Mouse (Mus musculus): Measurements from ENCODE around the gene Car1.
"Not testable (repeated sequence)": the region's sequence is repeated elsewhere in the genome, so short reads cannot be mapped to it uniquely, and the experiment has no call there.

The Car1 gene

GRCm38 (mm10) chr3:14782365-14782764, 25.8 kb downstream of the Car1 start:
- not testable (repeated sequence) for DNase-seq

DNA sequence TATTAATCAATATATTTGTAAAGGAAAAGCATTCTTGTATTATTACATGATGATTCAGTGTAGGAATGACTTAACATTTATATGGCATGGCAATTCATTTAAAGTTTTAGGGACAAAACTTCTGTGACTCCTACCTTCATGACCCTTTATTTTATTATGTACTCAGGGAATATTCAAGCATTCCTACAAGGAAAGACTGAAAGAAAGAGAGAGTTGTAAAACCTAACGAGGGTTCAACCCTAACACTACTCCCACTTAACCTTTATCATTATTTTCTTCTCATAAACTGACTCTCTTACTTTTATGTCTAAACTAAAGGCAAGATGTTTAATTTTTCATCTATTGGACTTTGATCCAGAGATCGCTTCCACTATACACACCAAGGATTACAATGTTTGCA, 28.0 kb downstream of the Car1 start:
- DNase-seq: no peak

GRCm38 (mm10) chr3:14776497-14777162, 31.5 kb downstream of the Car1 start:
- DNase-seq: not testable (repeated sequence)

DNA sequence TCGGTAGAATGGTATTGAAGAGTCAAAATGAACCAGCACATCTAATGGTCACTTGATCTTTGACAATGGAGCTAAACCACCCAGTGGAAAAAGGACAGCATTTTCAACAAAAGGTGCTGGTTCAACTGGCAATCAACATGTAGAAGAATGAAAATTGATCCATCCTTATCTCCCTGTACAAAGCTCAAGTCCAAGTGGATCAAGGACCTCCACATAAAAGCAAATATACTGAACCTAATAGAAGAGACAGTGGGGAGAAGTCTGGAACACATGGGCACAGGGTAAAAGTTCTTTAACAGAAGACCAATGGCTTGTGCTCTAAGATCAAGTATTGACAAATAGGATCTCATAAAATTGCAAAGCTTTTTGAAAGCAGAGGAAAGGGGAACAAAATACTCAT, 33.6 kb downstream of the Car1 start:
- DNase-seq: not testable (repeated sequence)

DNA sequence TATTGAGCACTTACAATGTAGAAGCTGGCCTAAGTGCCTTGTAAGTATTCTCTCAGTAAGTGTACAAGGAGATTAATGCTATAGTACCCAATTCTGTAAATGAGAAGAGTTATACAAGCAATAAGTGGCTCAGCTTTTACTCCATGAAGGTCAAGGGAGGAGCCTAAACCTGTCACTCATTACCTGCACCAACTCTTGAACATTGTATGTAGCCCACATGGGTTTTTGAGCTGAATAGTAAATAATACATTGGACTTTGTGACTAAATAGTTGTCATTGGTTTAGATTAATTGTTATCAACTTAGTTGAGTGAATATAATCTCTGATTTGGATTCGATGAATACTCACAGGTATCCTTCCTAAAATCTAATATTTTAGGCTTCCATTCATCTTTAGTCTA, 35.7 kb downstream of the Car1 start:
- not testable (repeated sequence) for DNase-seq

- DNase-seq: no peak
Observed at GRCm38 (mm10) chr3:14764755-14765566, 43.2 kb downstream of the Car1 start.

DNA sequence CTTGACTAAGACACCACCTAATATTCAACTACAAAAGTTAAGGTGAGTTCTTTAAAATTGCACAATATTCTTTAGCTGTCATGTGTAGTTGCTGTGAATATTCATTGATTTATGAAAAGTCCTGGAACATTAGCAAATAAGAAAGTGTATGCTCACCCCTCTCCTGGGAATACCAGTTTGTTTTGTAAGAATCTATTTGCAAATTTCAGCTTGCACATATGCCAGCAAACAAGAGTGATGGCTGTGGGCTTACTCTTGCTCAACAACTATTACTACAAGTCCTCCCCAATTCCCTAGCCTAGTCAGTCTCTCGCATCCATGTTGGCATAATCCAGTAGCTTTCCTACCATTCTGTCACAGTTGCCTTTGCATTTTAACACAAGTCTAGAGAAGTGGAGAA, 52.5 kb downstream of the Car1 start:
- no peak for DNase-seq

DNA sequence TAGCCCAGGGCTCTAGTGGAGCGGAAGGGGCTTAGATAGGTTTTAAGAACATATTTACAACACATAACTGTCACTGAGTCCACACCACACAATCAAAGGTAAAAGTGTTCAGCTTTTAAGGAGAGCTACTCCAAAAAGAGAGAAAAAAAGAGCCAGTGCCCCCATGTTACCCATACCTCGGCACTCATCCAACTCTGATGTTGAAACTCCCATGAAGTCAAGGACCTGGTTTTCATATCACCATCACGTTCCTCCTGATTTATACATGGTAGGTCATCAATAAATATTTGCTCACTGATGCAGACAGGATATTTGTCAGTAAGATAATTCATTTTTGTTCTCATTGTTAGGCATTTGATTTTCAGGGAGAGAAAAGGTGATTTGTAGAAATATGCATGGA, 62.1 kb downstream of the Car1 start:
- DNase-seq: no peak

DNA sequence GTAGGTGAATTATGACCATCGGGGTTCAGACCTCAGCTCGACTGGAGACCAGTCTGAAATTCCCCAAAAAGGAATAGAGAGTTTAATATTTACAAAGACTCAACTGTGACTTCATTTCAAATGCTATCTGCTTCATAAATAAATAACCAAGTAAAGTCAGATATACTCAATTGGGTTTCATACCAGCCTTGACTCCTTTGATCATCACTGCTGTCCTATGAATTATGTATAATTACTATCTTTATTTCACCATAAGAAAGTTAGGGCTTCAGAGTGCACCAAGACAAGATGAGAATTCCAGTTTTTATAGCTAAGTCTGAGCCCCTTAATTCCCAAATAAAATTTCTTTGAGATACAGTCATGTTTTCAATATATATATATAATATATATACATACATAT, 69.9 kb downstream of the Car1 start:
- no peak for DNase-seq

GRCm38 (mm10) chr3:14727496-14727895, 80.7 kb downstream of the Car1 start:
- DNase-seq: not testable (repeated sequence)

GRCm38 (mm10) chr3:14725462-14725861, 82.7 kb downstream of the Car1 start:
- not testable (repeated sequence) for DNase-seq

Data from cerebellum, postnatal 25 days (tissue).